In the genomic region with DNA sequence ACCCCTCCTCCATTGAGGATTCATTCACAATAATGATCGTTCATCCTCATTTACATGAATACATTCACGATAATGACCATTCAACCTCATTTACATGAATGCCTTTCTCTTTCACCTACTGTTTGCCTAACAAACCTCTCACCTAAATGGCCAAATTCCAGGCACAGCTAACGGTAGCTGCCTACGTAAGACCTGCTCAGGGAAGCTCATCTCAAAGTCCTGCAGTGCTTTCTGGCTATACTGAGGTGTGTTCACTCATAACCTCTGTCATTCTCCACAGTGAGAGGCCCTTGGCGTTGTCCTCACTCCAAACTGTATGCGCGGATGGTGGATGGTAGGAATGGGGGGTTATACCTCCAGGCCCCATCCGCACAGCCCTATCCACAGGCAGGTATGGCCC, we compare ENCODE assay signal across 33 mouse cellular contexts. TPM values are rescaled to one million over a fixed set of nuclear protein-coding genes. Genes with fewer than 3 reads are reported as not detected.
DNase-seq lines count a peak whose midpoint lies in the region; ATAC-seq lines count a peak whose summit lies in the region.
"Had no signal": no experiment of that assay in that cellular context is flagged by ENCODE, and none has a peak within 500 bp of the region (broad histone marks: within the 10 kb centered on the region; RNA-seq: fewer than 3 reads in every experiment).

No protein-coding gene starts in this region.

- peak; percentile 19 for DNase-seq in adrenal gland, postnatal 14 days
- DNase-seq in adrenal gland, adult 18-20 months (ENCODE audit: low spot score in 2 of 2), result no peak
- peak; percentile 37 for DNase-seq in kidney, postnatal 14 days
- DNase-seq: adrenal gland, adult 2 months; cerebellum, adult 11-12 months; cerebellum, adult 9-11 months; embryo, embryonic 11 days; gastrocnemius, postnatal 36 days; heart, adult 18-20 months; heart, postnatal 36 days; layer of hippocampus, postnatal 36 days; lung, adult 2 months; lung, postnatal 10 days; right cerebral cortex, adult 18-20 months; spleen, adult 18-20 months; thymus, postnatal 25 days had no signal

- no peak for ATAC-seq in kidney, embryonic 16.5 days (ENCODE audit: low FRiP score, low TSS enrichment)
- no peak for ATAC-seq in neural tube, embryonic 13.5 days (ENCODE audit: low read depth)
- ATAC-seq in neural tube, embryonic 15.5 days (ENCODE audit: low FRiP score), result no peak
- no peak for ATAC-seq in activated CD4-positive, CD25-positive, alpha-beta regulatory T cell, adult 4 months
- ATAC-seq: forebrain, embryonic 15.5 days; hindbrain, postnatal 0 days; intestine, embryonic 15.5 days; midbrain, embryonic 15.5 days; Patski had no signal

- H3K9ac ChIP-seq in kidney, embryonic 16.5 days (replicated peaks; ENCODE audit: low read length), result no peak overlapping the region
- no peak overlapping the region for H3K9ac ChIP-seq in neural tube, embryonic 13.5 days
- no peak overlapping the region for H3K9ac ChIP-seq in neural tube, embryonic 15.5 days (replicated peaks)
- H3K9ac ChIP-seq: embryonic facial prominence, embryonic 13.5 days; forebrain, embryonic 15.5 days; hindbrain, embryonic 12.5 days; intestine, embryonic 15.5 days; limb, embryonic 15.5 days; midbrain, embryonic 15.5 days had no signal

- no peak overlapping the region for H3K27ac ChIP-seq in kidney, embryonic 16.5 days (ENCODE audit: low read length)
- H3K27ac ChIP-seq in neural tube, embryonic 13.5 days (replicated peaks), result no peak overlapping the region
- no peak overlapping the region for H3K27ac ChIP-seq in neural tube, embryonic 15.5 days (replicated peaks)
- H3K27ac ChIP-seq: embryonic facial prominence, embryonic 13.5 days; forebrain, embryonic 10.5 days; forebrain, embryonic 15.5 days; hindbrain, embryonic 12.5 days; hindbrain, postnatal 0 days; intestine, embryonic 15.5 days; limb, embryonic 10.5 days; limb, embryonic 15.5 days; macrophage; midbrain, embryonic 15.5 days had no signal

- H3K4me2 ChIP-seq in kidney, embryonic 16.5 days (replicated peaks; ENCODE audit: low read depth, low read length), result no peak overlapping the region
- peak overlapping the region; percentile 9; the same call in 1 of the 2 replicates for H3K4me2 ChIP-seq in neural tube, embryonic 13.5 days
- H3K4me2 ChIP-seq in neural tube, embryonic 15.5 days, result no peak overlapping the region
- H3K4me2 ChIP-seq: embryonic facial prominence, embryonic 13.5 days; forebrain, embryonic 15.5 days; heart, embryonic 11.5 days; hindbrain, embryonic 12.5 days; intestine, embryonic 15.5 days; limb, embryonic 15.5 days; midbrain, embryonic 15.5 days had no signal

- H3K4me1 ChIP-seq in kidney, embryonic 16.5 days (ENCODE audit: insufficient read depth, low read length), result peaks cover 12% of the 10 kb centered on the region
- H3K4me1 ChIP-seq in neural tube, embryonic 13.5 days (replicated peaks), result peaks cover 21% of the 10 kb centered on the region
- H3K4me1 ChIP-seq in neural tube, embryonic 15.5 days, result peaks cover 15% of the 10 kb centered on the region

- no peak overlapping the region for H3K4me3 ChIP-seq in kidney, embryonic 16.5 days (ENCODE audit: low read length)
- no peak overlapping the region for H3K4me3 ChIP-seq in neural tube, embryonic 13.5 days
- H3K4me3 ChIP-seq in neural tube, embryonic 15.5 days (replicated peaks), result no peak overlapping the region
- H3K4me3 ChIP-seq: embryonic facial prominence, embryonic 13.5 days; forebrain, embryonic 10.5 days; forebrain, embryonic 15.5 days; hindbrain, embryonic 12.5 days; intestine, embryonic 15.5 days; limb, embryonic 10.5 days; limb, embryonic 15.5 days; midbrain, embryonic 15.5 days had no signal

- no peaks in the 10 kb centered on the region for H3K27me3 ChIP-seq in kidney, embryonic 16.5 days (ENCODE audit: insufficient read depth, low read length)
- H3K27me3 ChIP-seq in neural tube, embryonic 13.5 days, result no peaks in the 10 kb centered on the region
- no peaks in the 10 kb centered on the region for H3K27me3 ChIP-seq in neural tube, embryonic 15.5 days (replicated peaks)
- H3K27me3 ChIP-seq: embryonic facial prominence, embryonic 13.5 days; forebrain, embryonic 15.5 days; hindbrain, embryonic 12.5 days; intestine, embryonic 15.5 days; limb, embryonic 15.5 days; midbrain, embryonic 15.5 days; Patski had no signal

- no peaks in the 10 kb centered on the region for H3K36me3 ChIP-seq in kidney, embryonic 16.5 days (ENCODE audit: insufficient read depth, low read length)
- H3K36me3 ChIP-seq in neural tube, embryonic 13.5 days, result no peaks in the 10 kb centered on the region
- no peaks in the 10 kb centered on the region for H3K36me3 ChIP-seq in neural tube, embryonic 15.5 days
- H3K36me3 ChIP-seq: embryonic facial prominence, embryonic 13.5 days; forebrain, embryonic 10.5 days; forebrain, embryonic 15.5 days; hindbrain, embryonic 12.5 days; intestine, embryonic 15.5 days; limb, embryonic 10.5 days; limb, embryonic 15.5 days; midbrain, embryonic 15.5 days had no signal

- no peaks in the 10 kb centered on the region for H3K9me3 ChIP-seq in kidney, embryonic 16.5 days (ENCODE audit: low read length)
- H3K9me3 ChIP-seq in neural tube, embryonic 13.5 days, result no peaks in the 10 kb centered on the region
- no peaks in the 10 kb centered on the region for H3K9me3 ChIP-seq in neural tube, embryonic 15.5 days (replicated peaks)
- H3K9me3 ChIP-seq: embryonic facial prominence, embryonic 13.5 days; forebrain, embryonic 10.5 days; forebrain, embryonic 15.5 days; hindbrain, embryonic 12.5 days; intestine, embryonic 15.5 days; limb, embryonic 10.5 days; limb, embryonic 15.5 days; midbrain, embryonic 15.5 days had no signal

- 87% methylated on average over 8 of the region's 8 CpGs for WGBS in kidney, embryonic 16.5 days
- WGBS in neural tube, embryonic 13.5 days, result 77% methylated on average over 8 of the region's 8 CpGs
- 76% methylated on average over 8 of the region's 8 CpGs for WGBS in neural tube, embryonic 15.5 days

RNA-seq across cellular contexts. Expression of a gene that starts 5.8 kb away (rescaled TPM):
- total RNA-seq in adrenal gland, postnatal 14 days (2021), result 4.7 and 6.7 TPM in 2 replicates
- total RNA-seq in adrenal gland, adult 18-20 months (2021), result 1 to 10 TPM; 2.5 to 4.1 TPM
- 3.7 and 4.9 TPM in 2 replicates for polyA plus RNA-seq in kidney, embryonic 16.5 days (2015; fragmentation: Nextera tagmentation; extraction: Ambion mirVana)
- polyA plus RNA-seq in neural tube, embryonic 13.5 days (2015; fragmentation: Nextera tagmentation; extraction: Ambion mirVana), result 3.9 and 5.4 TPM in 2 replicates
- polyA plus RNA-seq in neural tube, embryonic 15.5 days (2015; fragmentation: Nextera tagmentation; extraction: Ambion mirVana), result 1.4 and 1.5 TPM in 2 replicates
- polyA plus RNA-seq in activated CD4-positive, CD25-positive, alpha-beta regulatory T cell, adult 4 months (2017; shearing (Covaris generic)), result 1 to 10 TPM; 1.4 to 2.7 TPM

RNA-seq across cellular contexts. Expression of a gene that starts 5.8 kb away (rescaled TPM):
- 692 and 702 TPM in 2 replicates for total RNA-seq in adrenal gland, postnatal 14 days (2021)
- 100 to 1,000 TPM; 364 to 483 TPM for total RNA-seq in adrenal gland, adult 18-20 months (2021)
- 153 TPM in 2 replicates for polyA plus RNA-seq in kidney, embryonic 16.5 days (2015; fragmentation: Nextera tagmentation; extraction: Ambion mirVana)
- 108 and 116 TPM in 2 replicates for polyA plus RNA-seq in neural tube, embryonic 13.5 days (2015; fragmentation: Nextera tagmentation; extraction: Ambion mirVana)
- 117 and 123 TPM in 2 replicates for polyA plus RNA-seq in neural tube, embryonic 15.5 days (2015; fragmentation: Nextera tagmentation; extraction: Ambion mirVana)
- polyA plus RNA-seq in activated CD4-positive, CD25-positive, alpha-beta regulatory T cell, adult 4 months (2017; shearing (Covaris generic)), result 10 to 100 TPM; 59.2 to 69.7 TPM

RNA-seq across cellular contexts. Expression of a gene that starts 46.3 kb away (rescaled TPM):
- total RNA-seq in adrenal gland, postnatal 14 days (2021), result 1.7 and 2.2 TPM in 2 replicates
- total RNA-seq in adrenal gland, adult 18-20 months (2021), result 1 to 10 TPM in 1 of 2 experiments, under 1 TPM in 1; 0.80 to 1.3 TPM
- 0.86 and 1.1 TPM in 2 replicates for polyA plus RNA-seq in kidney, embryonic 16.5 days (2015; fragmentation: Nextera tagmentation; extraction: Ambion mirVana)
- polyA plus RNA-seq in neural tube, embryonic 13.5 days (2015; fragmentation: Nextera tagmentation; extraction: Ambion mirVana), result 24.0 and 28.7 TPM in 2 replicates
- polyA plus RNA-seq in neural tube, embryonic 15.5 days (2015; fragmentation: Nextera tagmentation; extraction: Ambion mirVana), result 31.0 and 37.0 TPM in 2 replicates
- under 1 TPM; 0.73 to 0.83 TPM for polyA plus RNA-seq in activated CD4-positive, CD25-positive, alpha-beta regulatory T cell, adult 4 months (2017; shearing (Covaris generic))
- total RNA-seq: megakaryocyte-erythroid progenitor cell, adult 5-6 weeks had no signal
- polyA plus RNA-seq: macrophage had no signal

Comparison
In these comparisons a context has a peak if more than half of its experiments do, and no peak if none do; other contexts are left out.
1. DNase-seq: peak in adrenal gland, postnatal 14 days (single experiment) and kidney, postnatal 14 days (single experiment); none in adrenal gland, adult 18-20 months (0 of 2).
2. RNA of a gene that starts 46.3 kb away (polyA plus RNA-seq): 31.0 to 37.0 TPM in neural tube, embryonic 15.5 days and 24.0 to 28.7 TPM in neural tube, embryonic 13.5 days; 0.86 to 1.1 TPM in kidney, embryonic 16.5 days and 0.73 to 0.83 TPM in activated CD4-positive, CD25-positive, alpha-beta regulatory T cell, adult 4 months; every median in the first group is over 10 times any median in the second.